Mouse (Mus musculus) intestine, postnatal 0 days (tissue): ENCODE measurements around the gene Cubn. TPM values are rescaled to one million over a fixed set of nuclear protein-coding genes. Genes with fewer than 3 reads are reported as not detected.

Experiments used
- ATAC-seq: fragments of 200-750 bp; cut with Nextera tagmentation; 2 replicates; pipeline ENCODE4 v1.8.0; 2017; ENCODE audit warnings: mild to moderate bottlenecking, moderate TSS enrichment, moderate library complexity
- H3K27ac ChIP-seq: fragments of 300-500 bp; sonication (generic); 2 replicates; pipeline ENCODE4 v1.5.1; 2014; ENCODE audit warnings: mild to moderate bottlenecking, low read depth, low read length, moderate library complexity
- H3K27me3 ChIP-seq: fragments of 300-500 bp; sonication (generic); replicated peaks from 2 replicates; pipeline ENCODE4 v1.6.1; 2014; ENCODE audit warnings: low read length, mixed read lengths; ENCODE audit not compliant: control insufficient read depth, insufficient read depth
- H3K36me3 ChIP-seq: fragments of 300-500 bp; sonication (generic); 2 replicates; pipeline ENCODE4 v1.6.1; 2014; ENCODE audit warnings: mild to moderate bottlenecking, moderate library complexity; ENCODE audit not compliant: control insufficient read depth, insufficient read depth
- H3K4me1 ChIP-seq: fragments of 300-500 bp; sonication (generic); replicated peaks from 2 replicates; pipeline ENCODE4 v1.6.1; 2014; ENCODE audit warnings: antibody characterized with exemption, low read length, mixed read lengths; ENCODE audit not compliant: control insufficient read depth, insufficient read depth
- H3K4me2 ChIP-seq: fragments of 300-500 bp; sonication (generic); replicated peaks from 2 replicates; pipeline ENCODE4 v1.6.1; 2014; ENCODE audit warnings: low read depth, mild to moderate bottlenecking, moderate library complexity
- H3K4me3 ChIP-seq: fragments of 300-500 bp; sonication (generic); 2 replicates; pipeline ENCODE4 v1.5.1; 2014; ENCODE audit warnings: low read depth, low read length
- H3K9ac ChIP-seq: fragments of 300-500 bp; sonication (generic); 2 replicates; pipeline ENCODE4 v1.6.1; 2014; ENCODE audit warnings: mild to moderate bottlenecking, low read depth, low read length
- H3K9me3 ChIP-seq: fragments of 300-500 bp; sonication (generic); 2 replicates; pipeline ENCODE4 v1.6.1; 2016; ENCODE audit warnings: mixed run types; ENCODE audit not compliant: control insufficient read depth
- CTCF ChIP-seq: sonication (generic); IDR thresholded peaks from 2 replicates; pipeline ENCODE4 v1.5.1; 2016; ENCODE audit warnings: low read depth, mild to moderate bottlenecking, control low read depth, antibody characterized with exemption, moderate library complexity
- WGBS: fragments of 180-500 bp; shearing (Covaris S2); extraction: QIAGEN DNeasy Blood & Tissue Kit; methylation state at CpG from one replicate; pipeline ENCODE4 v1.1.7; 2014; 5-methylcytosine and 5-hydroxymethylcytosine counted together
- polyA plus RNA-seq: library from polyadenylated mRNA; unstranded; fragments of >200 nt; fragmentation: Nextera tagmentation; extraction: Ambion mirVana; gene quantifications from 2 replicates; pipeline ENCODE4 v1.2.1, GENCODE M21; 2015

Cubn gene
- polyA plus RNA-seq, 1 experiment from 2014 or later: 32.1 TPM

DNA sequence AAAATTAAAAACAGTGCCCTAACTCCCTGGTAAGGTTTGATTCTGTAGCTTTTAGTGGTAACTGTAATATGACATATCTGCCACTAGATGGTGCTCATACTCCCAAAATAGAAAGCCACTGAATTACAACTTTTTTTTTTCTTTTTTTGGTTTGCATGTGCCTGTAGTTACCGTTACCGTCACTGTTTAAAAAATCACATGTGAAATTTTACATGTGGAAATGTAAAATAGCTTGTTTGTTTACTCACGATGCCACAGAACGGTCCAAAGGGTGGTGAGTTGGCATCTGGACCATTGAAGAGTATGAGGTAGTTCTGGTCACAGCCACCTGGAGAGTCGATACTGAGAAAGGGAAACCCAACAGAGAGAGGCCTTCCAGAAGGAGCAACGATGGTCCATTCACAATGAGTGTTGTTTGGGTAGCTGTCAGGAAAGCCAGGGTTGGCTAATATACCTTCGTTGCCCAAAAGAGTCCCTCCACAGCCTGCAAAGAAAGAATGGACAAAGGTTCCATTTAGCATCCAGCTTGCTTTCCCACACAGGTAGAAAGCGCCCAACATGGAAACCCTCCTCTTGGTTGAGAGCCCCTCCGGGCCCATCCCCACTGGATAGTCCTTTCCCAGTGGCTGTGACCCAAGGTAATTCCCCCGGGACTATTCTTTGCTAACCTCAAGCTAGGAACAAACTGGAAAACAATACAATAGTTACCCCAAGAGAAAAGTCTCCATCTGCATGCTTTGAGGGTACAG, 213.3 kb downstream of the Cubn start:
- H3K27ac ChIP-seq: no peak overlapping the region
- peak; percentile 76 for TF ChIP-seq CTCF
- no peaks in the 10 kb centered on the region for H3K4me1 ChIP-seq

DNA sequence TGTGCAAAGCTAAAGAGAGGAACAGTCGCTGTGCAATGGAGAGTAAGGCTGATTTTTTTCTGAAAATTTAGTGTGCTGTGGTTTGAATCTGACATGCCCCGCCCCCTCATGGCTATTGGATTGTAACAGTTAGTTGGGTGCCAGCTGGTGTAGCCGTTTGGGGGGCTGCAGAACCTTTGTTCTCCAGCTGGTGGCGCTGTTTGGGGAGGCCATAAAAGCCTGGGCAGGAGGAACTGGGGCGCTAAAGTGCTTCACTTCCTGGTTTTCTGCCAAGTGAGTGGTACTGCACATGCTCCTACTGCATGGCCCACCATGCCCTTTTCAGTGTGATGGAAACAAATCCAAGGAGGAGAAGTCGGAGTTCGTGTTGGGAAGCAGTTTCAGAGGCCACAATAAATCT, 215.7 kb downstream of the Cubn start:
- peaks cover 5% of the 10 kb centered on the region; the same call in 1 of the 2 replicates for H3K36me3 ChIP-seq

More for the DNA sequence above, 213.3 kb downstream of the Cubn start:
- no peak overlapping the region for H3K4me2 ChIP-seq
- WGBS: 52% methylated on average over 10 of the region's 10 CpGs
- no peak for ATAC-seq
- H3K4me3 ChIP-seq: no peak overlapping the region
- H3K27me3 ChIP-seq: no peaks in the 10 kb centered on the region
- peaks cover 9% of the 10 kb centered on the region; the same call in 1 of the 2 replicates for H3K36me3 ChIP-seq
- H3K9ac ChIP-seq: no peak overlapping the region
- no peaks in the 10 kb centered on the region for H3K9me3 ChIP-seq

GRCm38 (mm10) chr2:13271165-13271957, 220.3 kb downstream of the Cubn start, which contains the start of gene Rsu1:
Rsu1 (minus strand) TSS chr2:13271415.
- no peaks in the 10 kb centered on the region for H3K9me3 ChIP-seq
- peak; percentile 90 for ATAC-seq
- H3K4me2 ChIP-seq: peak within 1 kb of the TSS; percentile 82
- WGBS: under 1% methylated on average over 37 of the region's 37 CpGs
- TF ChIP-seq CTCF: no peak
- H3K4me1 ChIP-seq: no peaks in the 10 kb centered on the region
- H3K36me3 ChIP-seq: no peaks in the 10 kb centered on the region
- no peaks in the 10 kb centered on the region for H3K27me3 ChIP-seq
- no peak within 1 kb of the TSS for H3K27ac ChIP-seq
- H3K9ac ChIP-seq: peak within 1 kb of the TSS; percentile 64
- H3K4me3 ChIP-seq: peak within 1 kb of the TSS; percentile 65

More for the DNA sequence above, 215.7 kb downstream of the Cubn start:
- TF ChIP-seq CTCF: peak; percentile 57
- Histone ChIP-seq H3K4me3 (no peak overlapping the region), H3K9ac (no peak overlapping the region), H3K27me3 (no peaks in the 10 kb centered on the region), H3K27ac (no peak overlapping the region), H3K9me3 (no peaks in the 10 kb centered on the region), H3K4me2 (no peak overlapping the region), H3K4me1 (no peaks in the 10 kb centered on the region)
- ATAC-seq: no peak
- 67% methylated on average over 7 of the region's 7 CpGs for WGBS

DNA sequence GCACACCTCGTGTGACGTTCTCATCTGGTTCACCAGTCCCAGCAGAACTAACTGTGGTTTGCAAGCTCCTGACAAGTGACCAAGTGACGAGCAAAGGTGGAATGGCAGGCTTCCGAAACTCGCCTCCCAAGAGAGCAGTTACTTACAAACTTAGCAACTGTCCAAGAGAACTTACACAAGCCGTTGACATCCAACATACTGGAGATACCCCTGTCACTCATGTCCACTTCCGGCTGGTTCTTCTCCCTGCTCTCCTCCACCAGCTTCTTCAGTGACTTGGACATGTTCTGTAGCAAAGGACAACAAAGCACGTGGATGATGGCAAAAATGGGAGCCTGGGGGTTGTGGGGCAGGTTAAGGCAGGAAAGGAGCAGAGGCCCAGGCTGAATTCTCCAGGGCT, 220.9 kb downstream of the Cubn start:
- H3K4me3 ChIP-seq: peak overlapping the region; percentile 65
- H3K9me3 ChIP-seq: no peaks in the 10 kb centered on the region
- no peaks in the 10 kb centered on the region for H3K4me1 ChIP-seq
- WGBS: 33% methylated on average over 8 of the region's 8 CpGs
- no peak for TF ChIP-seq CTCF
- H3K9ac ChIP-seq: peak overlapping the region; percentile 64
- H3K4me2 ChIP-seq: peak overlapping the region; percentile 82
- no peak for ATAC-seq
- H3K27ac ChIP-seq: no peak overlapping the region
- H3K36me3 ChIP-seq: no peaks in the 10 kb centered on the region
- H3K27me3 ChIP-seq: no peaks in the 10 kb centered on the region

GRCm38 (mm10) chr2:13268681-13269293, 222.8 kb downstream of the Cubn start:
- no peaks in the 10 kb centered on the region for H3K36me3 ChIP-seq

DNA sequence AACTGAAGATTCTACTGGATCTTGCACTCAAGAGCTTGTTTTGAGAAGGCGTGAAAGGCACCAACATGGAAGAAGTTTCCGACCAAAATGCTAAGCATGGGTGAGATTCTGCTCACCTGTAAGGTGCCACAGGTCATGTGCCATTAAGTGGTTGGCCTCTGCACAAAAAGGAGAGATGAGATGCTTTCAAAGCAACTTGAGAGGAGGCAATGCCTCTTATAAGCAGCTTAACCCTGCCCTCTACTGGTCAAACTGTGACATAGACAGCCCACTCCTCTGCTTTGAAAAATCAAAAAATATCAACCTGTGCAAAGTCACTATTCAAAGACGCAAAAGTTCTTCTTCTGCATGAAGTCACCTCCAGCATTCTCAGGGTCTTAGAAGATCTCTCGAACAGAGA, 226.7 kb downstream of the Cubn start:
- Histone ChIP-seq H3K4me2 (no peak overlapping the region), H3K27ac (no peak overlapping the region), H3K27me3 (no peaks in the 10 kb centered on the region), H3K9me3 (no peaks in the 10 kb centered on the region), H3K4me3 (no peak overlapping the region), H3K9ac (no peak overlapping the region), H3K4me1 (no peaks in the 10 kb centered on the region), H3K36me3 (no peaks in the 10 kb centered on the region)
- ATAC-seq: no peak
- peak; percentile 83 for TF ChIP-seq CTCF
- 48% methylated on average over 4 of the region's 4 CpGs for WGBS

More at GRCm38 (mm10) chr2:13268681-13269293, 222.8 kb downstream of the Cubn start:
- Histone ChIP-seq H3K9ac (no peak overlapping the region), H3K9me3 (no peaks in the 10 kb centered on the region), H3K27ac (no peak overlapping the region), H3K27me3 (no peaks in the 10 kb centered on the region), H3K4me3 (no peak overlapping the region), H3K4me2 (no peak overlapping the region), H3K4me1 (no peaks in the 10 kb centered on the region)
- WGBS: 93% methylated on average over 4 of the region's 4 CpGs
- ATAC-seq: no peak
- no peak for TF ChIP-seq CTCF
